Mouse (Mus musculus) liver, postnatal 0 days (tissue): ENCODE data around the gene Psmd5. TPM values are rescaled to one million over a fixed set of nuclear protein-coding genes. Genes with fewer than 3 reads are reported as not detected.
A peak's percentile ranks its signal among the peaks of the same experiment; 100 is the strongest.
"Not testable (repeated sequence)": the region's sequence is repeated elsewhere in the genome, so short reads cannot be mapped to it uniquely, and the experiment has no call there.

Source experiments
- ATAC-seq: fragments of 200-750 bp; cut with Nextera tagmentation; 2 replicates; pipeline ENCODE4 v1.8.0; 2017; ENCODE audit warnings: mild to moderate bottlenecking, moderate library complexity
- DNase-seq: peaks from one replicate; pipeline ENCODE4 v3.0.0-alpha.2; 2016
- H3K27ac ChIP-seq: fragments of 300-500 bp; sonication (generic); 2 replicates; pipeline ENCODE4 v1.5.1; 2014; ENCODE audit warnings: antibody characterized with exemption, moderate library complexity, mild to moderate bottlenecking, low read depth
- H3K27me3 ChIP-seq: fragments of 300-500 bp; sonication (generic); 2 replicates; pipeline ENCODE4 v1.6.1; 2014; ENCODE audit warnings: low read length, control low read depth, mixed read lengths; ENCODE audit not compliant: insufficient read depth
- H3K36me3 ChIP-seq: fragments of 300-500 bp; sonication (generic); replicated peaks from 2 replicates; pipeline ENCODE4 v1.6.1; 2014; ENCODE audit warnings: mild to moderate bottlenecking, control low read depth, low read length, moderate library complexity, mixed read lengths; ENCODE audit not compliant: insufficient read depth
- H3K4me1 ChIP-seq: fragments of 300-500 bp; sonication (generic); 2 replicates; pipeline ENCODE4 v1.6.1; 2014; ENCODE audit warnings: antibody characterized with exemption, mild to moderate bottlenecking, control low read depth; ENCODE audit not compliant: insufficient read depth
- H3K4me2 ChIP-seq: fragments of 300-500 bp; sonication (generic); 2 replicates; pipeline ENCODE4 v1.6.1; 2014; ENCODE audit warnings: low read depth, mild to moderate bottlenecking, low read length, moderate library complexity, mixed read lengths
- H3K4me3 ChIP-seq: fragments of 300-500 bp; sonication (generic); 2 replicates; pipeline ENCODE4 v1.5.1; 2014; ENCODE audit warnings: low read depth, low read length
- H3K9ac ChIP-seq: fragments of 300-500 bp; sonication (generic); replicated peaks from 2 replicates; pipeline ENCODE4 v1.6.1; 2014; ENCODE audit warnings: mild to moderate bottlenecking, moderate library complexity
- H3K9me3 ChIP-seq: fragments of 300-500 bp; sonication (generic); 2 replicates; pipeline ENCODE4 v1.6.1; 2016; ENCODE audit warnings: mild to moderate bottlenecking, control low read depth, low read length, mixed read lengths
- CTCF ChIP-seq: sonication (generic); IDR thresholded peaks from 2 replicates; pipeline ENCODE4 v1.5.1; 2016; ENCODE audit warnings: antibody characterized with exemption, low read depth
- EP300 ChIP-seq: IDR thresholded peaks from 2 replicates; pipeline ENCODE4 v1.6.1; 2016; ENCODE audit warnings: antibody characterized with exemption, low read depth, mild to moderate bottlenecking
- WGBS: fragments of 180-500 bp; shearing (Covaris S2); extraction: QIAGEN DNeasy Blood & Tissue Kit; methylation state at CpG from one replicate; pipeline ENCODE4 v1.1.7; 2014; ENCODE audit not compliant: insufficient replicate concordance; 5-methylcytosine and 5-hydroxymethylcytosine counted together
- polyA plus RNA-seq: library from polyadenylated mRNA; unstranded; fragments of >200 nt; fragmentation: Nextera tagmentation; extraction: Ambion mirVana; gene quantifications from 2 replicates; pipeline ENCODE4 v1.2.1, GENCODE M21; 2015

Psmd5 gene
- polyA plus RNA-seq, 1 experiment from 2014 or later: 37.3 TPM

- WGBS: 72% methylated on average over 5 of the region's 5 CpGs
- ATAC-seq, H3K9ac ChIP-seq, H3K36me3 ChIP-seq, H3K27ac ChIP-seq, H3K4me1 ChIP-seq, H3K9me3 ChIP-seq, H3K4me3 ChIP-seq, DNase-seq, H3K27me3 ChIP-seq, H3K4me2 ChIP-seq: not testable (repeated sequence)
- TF ChIP-seq CTCF: peak; percentile 40
These were observed 34.6 kb downstream of the Psmd5 start for GRCm38 (mm10) chr2:34840143-34840542.

GRCm38 (mm10) chr2:34835669-34836068 lies 39.1 kb downstream of the Psmd5 start:
- Histone ChIP-seq H3K9ac (no peak overlapping the region), H3K27ac (no peak overlapping the region), H3K27me3 (0 out of 2 replicates have a peak, but pooled peaks cover 3% of the 10 kb centered on the region), H3K4me2 (no peak overlapping the region), H3K9me3 (no peaks in the 10 kb centered on the region), H3K36me3 (no peaks in the 10 kb centered on the region), H3K4me3 (no peak overlapping the region), H3K4me1 (no peaks in the 10 kb centered on the region)
- DNase-seq (no peak), ATAC-seq (no peak)
- 64% methylated on average over 3 of the region's 3 CpGs for WGBS
- TF ChIP-seq EP300 (no peak), CTCF (no peak)

GRCm38 (mm10) chr2:34833624-34834023 lies 41.1 kb downstream of the Psmd5 start:
- 89% methylated on average over 17 of the region's 17 CpGs for WGBS
- TF ChIP-seq EP300: no peak
- TF ChIP-seq CTCF: no peak
- no peaks in the 10 kb centered on the region; the same call in 1 of the 2 replicates for H3K4me1 ChIP-seq
- 0 out of 2 replicates have a peak, but pooled peaks cover 3% of the 10 kb centered on the region for H3K27me3 ChIP-seq
- no peak overlapping the region for H3K4me2 ChIP-seq
- no peak for DNase-seq
- H3K27ac ChIP-seq: no peak overlapping the region
- no peak overlapping the region for H3K4me3 ChIP-seq
- no peaks in the 10 kb centered on the region for H3K9me3 ChIP-seq
- H3K9ac ChIP-seq: no peak overlapping the region
- H3K36me3 ChIP-seq: no peaks in the 10 kb centered on the region
- no peak for ATAC-seq

GRCm38 (mm10) chr2:34832766-34833457 lies 41.9 kb downstream of the Psmd5 start, which contains the start of gene Gm34653:
Gm34653 (plus strand) TSS chr2:34833007.
- not testable (repeated sequence) for H3K4me3 ChIP-seq, H3K4me2 ChIP-seq, DNase-seq, ATAC-seq, H3K27ac ChIP-seq, H3K9me3 ChIP-seq, H3K4me1 ChIP-seq, H3K9ac ChIP-seq, H3K27me3 ChIP-seq, H3K36me3 ChIP-seq
- WGBS: 56% methylated on average over 11 of the region's 11 CpGs

- H3K36me3 ChIP-seq, H3K27ac ChIP-seq: not testable (repeated sequence)
- WGBS: 93% methylated on average over 17 of the region's 17 CpGs
These were observed 44.7 kb downstream of the Psmd5 start for GRCm38 (mm10) chr2:34830066-34830465.

GRCm38 (mm10) chr2:34828026-34828425 lies 46.7 kb downstream of the Psmd5 start:
- Histone ChIP-seq H3K9me3 (no peaks in the 10 kb centered on the region), H3K27ac (peak overlapping the region; percentile 92), H3K4me1 (peaks cover 20% of the 10 kb centered on the region), H3K9ac (no peak overlapping the region), H3K36me3 (no peaks in the 10 kb centered on the region; the same call in 1 of the 2 replicates), H3K27me3 (no peaks in the 10 kb centered on the region), H3K4me2 (no peak overlapping the region), H3K4me3 (no peak overlapping the region)
- WGBS: 50% methylated on average over 1 of the region's 1 CpGs
- DNase-seq: peak; percentile 37
- TF ChIP-seq CTCF: no peak
- TF ChIP-seq EP300: peak; percentile 67
- ATAC-seq: peak; percentile 78

More at GRCm38 (mm10) chr2:34830066-34830465, 44.7 kb downstream of the Psmd5 start:
- H3K4me2 ChIP-seq, ATAC-seq, H3K27me3 ChIP-seq, H3K9ac ChIP-seq, DNase-seq, H3K9me3 ChIP-seq, H3K4me3 ChIP-seq: not testable (repeated sequence)
- H3K4me1 ChIP-seq: peaks cover 13% of the 10 kb centered on the region
